Comparison of ENCODE assay signal across 19 mouse cellular contexts in the genomic region with DNA sequence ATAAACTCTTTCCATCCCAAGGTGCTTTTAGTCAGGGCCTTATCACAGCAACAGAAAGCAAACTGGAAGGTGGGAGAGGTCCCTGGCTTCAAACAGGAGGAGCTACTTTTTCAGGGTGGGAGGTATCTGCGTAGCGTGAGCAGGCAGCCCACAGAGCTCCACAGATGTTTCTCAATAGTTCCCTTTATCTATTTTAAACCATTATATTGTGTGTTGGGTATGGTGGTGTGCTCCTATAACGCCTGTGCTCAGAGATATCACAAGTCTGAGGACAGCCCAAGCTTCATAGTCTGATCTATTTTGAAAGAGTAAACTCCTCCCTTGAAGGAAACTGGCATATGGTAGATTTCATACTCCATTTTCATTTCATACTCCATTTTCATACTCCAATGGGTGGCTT. TPM values are rescaled to one million over a fixed set of nuclear protein-coding genes. Genes with fewer than 3 reads are reported as not detected.
DNase-seq lines count a peak whose midpoint lies in the region; ATAC-seq lines count a peak whose summit lies in the region.
"Had no signal": no experiment of that assay in that cellular context is flagged by ENCODE, and none has a peak within 500 bp of the region (broad histone marks: within the 10 kb centered on the region; RNA-seq: fewer than 3 reads in every experiment).

No protein-coding gene starts in this region.

- H3K4me2 ChIP-seq in liver, embryonic 11.5 days = no peak overlapping the region
- H3K4me2 ChIP-seq: embryonic facial prominence, embryonic 13.5 days; heart, embryonic 12.5 days; hindbrain, embryonic 15.5 days; lung, embryonic 14.5 days had no signal

- DNase-seq in heart, adult 11 months = peak; percentile 33
- no peak for DNase-seq in heart, adult 9 months (ENCODE audit: low spot score in 2 of 2)
- no peak for DNase-seq in liver, embryonic 11.5 days (ENCODE audit: low spot score)
- no peak for DNase-seq in layer of hippocampus, adult 9-11 months
- no peak for DNase-seq in lung, postnatal 10 days
- DNase-seq in embryo, embryonic 11 days = no peak
- DNase-seq: adrenal gland, postnatal 36 days; cerebellum, adult 9-10 months; kidney, adult 11 months; kidney, postnatal 36 days; lung, embryonic 14.5 days; midbrain, embryonic 14.5 days; right cerebral cortex, postnatal 25 days had no signal

- peak; percentile 88 for ATAC-seq in common myeloid progenitor, adult 5-6 weeks (replicated peaks; ENCODE audit: low read depth, poor library complexity, severe bottlenecking)
- ATAC-seq in liver, embryonic 11.5 days (replicated peaks; ENCODE audit: low FRiP score) = peak; percentile 98
- ATAC-seq in megakaryocyte, adult 5-6 weeks (ENCODE audit: poor library complexity, severe bottlenecking) = peak; percentile 55
- ATAC-seq: CD4-positive, CD25-positive, alpha-beta regulatory T cell, adult 4 months had no signal

- H3K36me3 ChIP-seq in liver, embryonic 11.5 days (ENCODE audit: control insufficient read depth, insufficient read depth, low read length) = no peaks in the 10 kb centered on the region
- H3K36me3 ChIP-seq: embryonic facial prominence, embryonic 13.5 days; heart, embryonic 12.5 days; hindbrain, embryonic 15.5 days had no signal

- 0 out of 2 replicates have a peak, but pooled peaks cover 2% of the 10 kb centered on the region for H3K9me3 ChIP-seq in liver, embryonic 11.5 days (ENCODE audit: control insufficient read depth, low read length)
- H3K9me3 ChIP-seq: embryonic facial prominence, embryonic 13.5 days; heart, embryonic 12.5 days; hindbrain, embryonic 15.5 days had no signal

- no peak overlapping the region for H3K9ac ChIP-seq in liver, embryonic 11.5 days (ENCODE audit: low read depth, low read length)
- H3K9ac ChIP-seq: embryonic facial prominence, embryonic 13.5 days; heart, embryonic 12.5 days; hindbrain, embryonic 15.5 days; lung, embryonic 14.5 days had no signal

- no peaks in the 10 kb centered on the region for H3K4me1 ChIP-seq in liver, embryonic 11.5 days (replicated peaks; ENCODE audit: control insufficient read depth, insufficient read depth, low read length)
- H3K4me1 ChIP-seq: heart, embryonic 12.5 days had no signal

- WGBS in liver, embryonic 11.5 days = 40% methylated on average over 3 of the region's 3 CpGs

- no peak overlapping the region for H3K4me3 ChIP-seq in liver, embryonic 11.5 days (ENCODE audit: low read depth, low read length)
- H3K4me3 ChIP-seq: embryonic facial prominence, embryonic 13.5 days; heart, embryonic 12.5 days; hindbrain, embryonic 15.5 days had no signal

- H3K27ac ChIP-seq in liver, embryonic 11.5 days (ENCODE audit: low read depth, low read length) = no peak overlapping the region
- H3K27ac ChIP-seq: embryonic facial prominence, embryonic 13.5 days; hindbrain, embryonic 15.5 days had no signal

- no peaks in the 10 kb centered on the region for H3K27me3 ChIP-seq in liver, embryonic 11.5 days (replicated peaks; ENCODE audit: control insufficient read depth, insufficient read depth, low read length)
- H3K27me3 ChIP-seq: embryonic facial prominence, embryonic 13.5 days; heart, embryonic 12.5 days; hindbrain, embryonic 15.5 days had no signal

RNA-seq across cellular contexts. Expression of a gene that starts 17.0 kb away (rescaled TPM):
- 8.3 and 10.3 TPM in 2 replicates for total RNA-seq in common myeloid progenitor, adult 5-6 weeks (2017)
- 5.1 and 5.8 TPM in 2 replicates for polyA plus RNA-seq in liver, embryonic 11.5 days (2014; fragmentation: Nextera tagmentation; extraction: Ambion mirVana)
- total RNA-seq in megakaryocyte, adult 5-6 weeks (2015) = 30.5 and 33.2 TPM in 2 replicates
- 20.6 and 21.2 TPM in 2 replicates for total RNA-seq in megakaryocyte, adult 5-6 weeks (2017)
